8 mouse cellular contexts compared by ENCODE assay signal in genomic region chr11:70845457-70845978, GRCm38 (mm10). TPM values are rescaled to one million over a fixed set of nuclear protein-coding genes. Genes with fewer than 3 reads are reported as not detected.
DNase-seq lines count a peak whose midpoint lies in the region; ATAC-seq and TF ChIP-seq lines count a peak whose summit lies in the region.

No protein-coding gene starts in this region.

- no peak for TF ChIP-seq POLR2A in ES-Bruce4 (IDR thresholded peaks at IDR 0.05; ENCODE audit: insufficient read depth, low read length)

- whole genome bisulfite sequencing in heart, embryonic 13.5 days, result 3% methylated on average over 19 of the region's 19 CpGs
- WGBS in forebrain, embryonic 14.5 days, result 6% methylated on average over 19 of the region's 19 CpGs
- WGBS in liver, embryonic 16.5 days (ENCODE audit: insufficient replicate concordance), result 1% methylated on average over 19 of the region's 19 CpGs

- H3K27me3 ChIP-seq in heart, embryonic 13.5 days (replicated peaks), result no peaks in the 10 kb centered on the region
- H3K27me3 ChIP-seq in ES-Bruce4 (ENCODE audit: control insufficient read depth, insufficient read depth, low read length, poor library complexity, severe bottlenecking), result no peaks in the 10 kb centered on the region
- H3K27me3 ChIP-seq in forebrain, embryonic 14.5 days (replicated peaks; ENCODE audit: control insufficient read depth, insufficient read depth, low read length), result no peaks in the 10 kb centered on the region
- H3K27me3 ChIP-seq in liver, embryonic 16.5 days (ENCODE audit: control insufficient read depth, insufficient read depth, low read depth, low read length), result no peaks in the 10 kb centered on the region

- peaks cover 27% of the 10 kb centered on the region for H3K4me1 ChIP-seq in heart, embryonic 13.5 days
- peaks cover 1% of the 10 kb centered on the region for H3K4me1 ChIP-seq in ES-Bruce4 (ENCODE audit: control insufficient read depth, insufficient read depth, low read length)
- peaks cover 13% of the 10 kb centered on the region; the same call in 1 of the 2 replicates for H3K4me1 ChIP-seq in forebrain, embryonic 14.5 days (ENCODE audit: control insufficient read depth, insufficient read depth, low read length)
- peaks cover 19% of the 10 kb centered on the region for H3K4me1 ChIP-seq in liver, embryonic 16.5 days (ENCODE audit: control insufficient read depth, low read depth, low read length)

- peak overlapping the region; percentile 94 for H3K4me3 ChIP-seq in heart, embryonic 13.5 days
- peak overlapping the region; percentile 87 for H3K4me3 ChIP-seq in ES-Bruce4 (ENCODE audit: low read depth, low read length)
- H3K4me3 ChIP-seq in forebrain, embryonic 14.5 days (ENCODE audit: low read depth, low read length), result peak overlapping the region; percentile 99
- H3K4me3 ChIP-seq in liver, embryonic 16.5 days (ENCODE audit: low read depth, low read length), result peak overlapping the region; percentile 91

- intact Hi-C loops in heart, postnatal 10 days (cut with DNase I), result no loop called here

- TF ChIP-seq CTCF in ES-Bruce4 (IDR thresholded peaks at IDR 0.05; ENCODE audit: low read depth, low read length), result no peak

- no peak for ATAC-seq in heart, embryonic 13.5 days (ENCODE audit: extremely low read depth, insufficient number of reproducible peaks, low FRiP score, low TSS enrichment)
- no peak for ATAC-seq in forebrain, embryonic 14.5 days
- no peak for ATAC-seq in liver, embryonic 16.5 days (ENCODE audit: low read depth)

- no peak for TF ChIP-seq EP300 in ES-Bruce4 (IDR thresholded peaks at IDR 0.05; ENCODE audit: insufficient read depth, low read depth, low read length)

- no peak for DNase-seq in heart, postnatal 10 days
- no peak for DNase-seq in forebrain, embryonic 14.5 days (ENCODE audit: low spot score)
- no peak for DNase-seq in adrenal gland, adult 2 months
- DNase-seq in right cerebral cortex, postnatal 25 days, result no peak
- no peak for DNase-seq in frontal cortex, postnatal 36 days (ENCODE audit: low spot score in 2 of 2)

- peak overlapping the region; percentile 91 for H3K27ac ChIP-seq in heart, embryonic 13.5 days (replicated peaks)
- no peak overlapping the region for H3K27ac ChIP-seq in ES-Bruce4 (ENCODE audit: insufficient read depth, low read length)
- no peak overlapping the region for H3K27ac ChIP-seq in forebrain, embryonic 14.5 days (ENCODE audit: low read depth, low read length)
- peak overlapping the region; percentile 84 for H3K27ac ChIP-seq in liver, embryonic 16.5 days (ENCODE audit: low read length)

- peak overlapping the region; percentile 96 for H3K4me2 ChIP-seq in heart, embryonic 13.5 days
- H3K4me2 ChIP-seq in forebrain, embryonic 14.5 days (ENCODE audit: low read length), result peak overlapping the region; percentile 65
- peak overlapping the region; percentile 93 for H3K4me2 ChIP-seq in liver, embryonic 16.5 days (ENCODE audit: low read depth, low read length)

- H3K9ac ChIP-seq in heart, embryonic 13.5 days, result peak overlapping the region; percentile 98
- peak overlapping the region; percentile 91 for H3K9ac ChIP-seq in ES-Bruce4 (ENCODE audit: low read depth, poor library complexity, severe bottlenecking)
- peak overlapping the region; percentile 94 for H3K9ac ChIP-seq in forebrain, embryonic 14.5 days (ENCODE audit: low read length)
- peak overlapping the region; percentile 86 for H3K9ac ChIP-seq in liver, embryonic 16.5 days (ENCODE audit: low read depth, low read length)

- H3K36me3 ChIP-seq in heart, embryonic 13.5 days, result no peaks in the 10 kb centered on the region
- H3K36me3 ChIP-seq in ES-Bruce4 (ENCODE audit: control insufficient read depth, insufficient read depth, low read length, poor library complexity, severe bottlenecking), result no peaks in the 10 kb centered on the region
- H3K36me3 ChIP-seq in forebrain, embryonic 14.5 days (ENCODE audit: control insufficient read depth, insufficient read depth, low read length), result no peaks in the 10 kb centered on the region
- H3K36me3 ChIP-seq in liver, embryonic 16.5 days (ENCODE audit: control insufficient read depth, insufficient read depth), result no peaks in the 10 kb centered on the region

- H3K9me3 ChIP-seq in heart, embryonic 13.5 days, result no peaks in the 10 kb centered on the region
- H3K9me3 ChIP-seq in ES-Bruce4 (replicated peaks; ENCODE audit: control insufficient read depth, insufficient read depth, low read length, poor library complexity, severe bottlenecking), result no peaks in the 10 kb centered on the region
- no peaks in the 10 kb centered on the region for H3K9me3 ChIP-seq in forebrain, embryonic 14.5 days (replicated peaks; ENCODE audit: control insufficient read depth, low read length)
- H3K9me3 ChIP-seq in liver, embryonic 16.5 days (replicated peaks; ENCODE audit: control insufficient read depth, low read length), result no peaks in the 10 kb centered on the region

RNA-seq across cellular contexts. Expression of gene Rabep1, which starts 0.9 kb away (rescaled TPM):
- 28.3 and 31.8 TPM in 2 replicates for polyA plus RNA-seq in heart, embryonic 13.5 days (2015; fragmentation: Nextera tagmentation; extraction: Ambion mirVana)
- total RNA-seq in heart, postnatal 10 days (2021), result 10 to 100 TPM; 32.3 to 38.4 TPM
- polyA plus RNA-seq in ES-Bruce4 (2011; ENCODE audit: insufficient read depth, insufficient read length, low read depth, missing spikeins), result 46.4 and 50.9 TPM in 2 replicates
- polyA plus RNA-seq in forebrain, embryonic 14.5 days (2014; fragmentation: Nextera tagmentation; extraction: Ambion mirVana), result 50.3 and 62.7 TPM in 2 replicates
- polyA plus RNA-seq in liver, embryonic 16.5 days (2015; fragmentation: Nextera tagmentation; extraction: Ambion mirVana), result 11.6 and 11.8 TPM in 2 replicates
- 100 to 1,000 TPM; 141 to 170 TPM for total RNA-seq in adrenal gland, adult 2 months (2021)
- 21.3 and 25.9 TPM in 2 replicates for polyA plus RNA-seq in adrenal gland, adult 2 months (2012; rRNA removed)

RNA-seq across cellular contexts. Expression of gene Scimp, which starts 33.1 kb away (rescaled TPM):
- 0.13 TPM in 1 of 2 replicates, not detected in the other for polyA plus RNA-seq in heart, embryonic 13.5 days (2015; fragmentation: Nextera tagmentation; extraction: Ambion mirVana)
- total RNA-seq in heart, postnatal 10 days (2021), result not detected
- not detected in 2 replicates for polyA plus RNA-seq in ES-Bruce4 (2011; ENCODE audit: insufficient read depth, insufficient read length, low read depth, missing spikeins)
- polyA plus RNA-seq in forebrain, embryonic 14.5 days (2014; fragmentation: Nextera tagmentation; extraction: Ambion mirVana), result not detected in 2 replicates
- polyA plus RNA-seq in liver, embryonic 16.5 days (2015; fragmentation: Nextera tagmentation; extraction: Ambion mirVana), result 0.57 and 1.0 TPM in 2 replicates
- total RNA-seq in adrenal gland, adult 2 months (2021), result 1 to 10 TPM in 1 of 2 experiments, under 1 TPM in 1; 0.81 to 3.5 TPM
- polyA plus RNA-seq in adrenal gland, adult 2 months (2012; rRNA removed), result 1.2 and 1.3 TPM in 2 replicates

Comparison
In these comparisons a context has a peak if more than half of its experiments do, and no peak if none do; other contexts are left out.
1. H3K27ac ChIP-seq: peak in heart, embryonic 13.5 days (single experiment) and liver, embryonic 16.5 days (single experiment); none in ES-Bruce4 (single experiment) and forebrain, embryonic 14.5 days (single experiment).
2. Peak in every context shown above with its lines, with median percentiles within 50 percentile points of each other: H3K4me2 ChIP-seq, H3K4me3 ChIP-seq and H3K9ac ChIP-seq.